Mouse (Mus musculus): ENCODE results near the gene Lypla2. TPM values are rescaled to one million over a fixed set of nuclear protein-coding genes. Genes with fewer than 3 reads are reported as not detected.

Lypla2 gene
- polyA plus RNA-seq, 1 experiment from 2014 or later = 55.5 TPM

GRCm38 (mm10) chr4:135987714-135988113, 15.3 kb upstream of the Lypla2 start:
- ATAC-seq (no peak), DNase-seq (no peak)
- TF ChIP-seq EP300 (IDR thresholded peaks at IDR 0.05; ENCODE audit: low read depth) (no peak), CTCF (IDR thresholded peaks at IDR 0.05; ENCODE audit: low read depth) (no peak)
- peaks cover 21% of the 10 kb centered on the region for H3K36me3 ChIP-seq (replicated peaks; ENCODE audit: insufficient read depth, low read length)
- H3K4me1 ChIP-seq (ENCODE audit: insufficient read depth) = peaks cover 21% of the 10 kb centered on the region
- peak overlapping the region; percentile 98 for H3K4me3 ChIP-seq (ENCODE audit: low read depth, low read length)
- H3K4me2 ChIP-seq (ENCODE audit: low read depth, low read length) = peak overlapping the region; percentile 91
- no peaks in the 10 kb centered on the region for H3K27me3 ChIP-seq (ENCODE audit: insufficient read depth, low read length)
- peak overlapping the region; percentile 96 for H3K27ac ChIP-seq (ENCODE audit: low read depth)
- 74% methylated on average over 9 of the region's 9 CpGs for WGBS (ENCODE audit: insufficient replicate concordance)
- H3K9me3 ChIP-seq (ENCODE audit: low read length) = no peaks in the 10 kb centered on the region
- H3K9ac ChIP-seq (replicated peaks) = peak overlapping the region; percentile 100

- Histone ChIP-seq H3K27ac (ENCODE audit: low read depth) (peak within 1 kb of the TSS; percentile 96), H3K4me1 (ENCODE audit: insufficient read depth) (peaks cover 21% of the 10 kb centered on the region), H3K27me3 (ENCODE audit: insufficient read depth, low read length) (no peaks in the 10 kb centered on the region), H3K4me3 (ENCODE audit: low read depth, low read length) (peak within 1 kb of the TSS; percentile 98), H3K36me3 (replicated peaks; ENCODE audit: insufficient read depth, low read length) (peaks cover 22% of the 10 kb centered on the region), H3K9ac (replicated peaks) (peak within 1 kb of the TSS; percentile 100), H3K9me3 (ENCODE audit: low read length) (no peaks in the 10 kb centered on the region), H3K4me2 (ENCODE audit: low read depth, low read length) (peak within 1 kb of the TSS; percentile 91)
- peak; percentile 50 for TF ChIP-seq CTCF (IDR thresholded peaks at IDR 0.05; ENCODE audit: low read depth)
- TF ChIP-seq EP300 (IDR thresholded peaks at IDR 0.05; ENCODE audit: low read depth) = no peak
- WGBS (ENCODE audit: insufficient replicate concordance) = under 1% methylated on average over 68 of the region's 81 CpGs
- ATAC-seq (peak; percentile 91), DNase-seq (peak; percentile 94)
These were observed 14.7 kb upstream of the Lypla2 start, which contains the start of gene Pithd1 for GRCm38 (mm10) chr4:135986943-135987710. Pithd1 (minus strand) TSS chr4:135987264.

- H3K27me3 ChIP-seq (ENCODE audit: insufficient read depth, low read length) = no peaks in the 10 kb centered on the region
- DNase-seq = no peak
- H3K4me3 ChIP-seq (ENCODE audit: low read depth, low read length) = peak overlapping the region; percentile 98
- H3K27ac ChIP-seq (ENCODE audit: low read depth) = peak overlapping the region; percentile 96
- no peaks in the 10 kb centered on the region for H3K9me3 ChIP-seq (ENCODE audit: low read length)
- peaks cover 21% of the 10 kb centered on the region for H3K4me1 ChIP-seq (ENCODE audit: insufficient read depth)
- peak overlapping the region; percentile 91 for H3K4me2 ChIP-seq (ENCODE audit: low read depth, low read length)
- H3K36me3 ChIP-seq (replicated peaks; ENCODE audit: insufficient read depth, low read length) = peaks cover 25% of the 10 kb centered on the region
- H3K9ac ChIP-seq (replicated peaks) = peak overlapping the region; percentile 100
- TF ChIP-seq EP300 (IDR thresholded peaks at IDR 0.05; ENCODE audit: low read depth) (no peak), CTCF (IDR thresholded peaks at IDR 0.05; ENCODE audit: low read depth) (no peak)
- peak; percentile 4; the same call in 1 of the 2 replicates for ATAC-seq
- WGBS (ENCODE audit: insufficient replicate concordance) = 6% methylated on average over 22 of the region's 23 CpGs
These were observed 14.0 kb upstream of the Lypla2 start for GRCm38 (mm10) chr4:135986301-135986942.

GRCm38 (mm10) chr4:135985769-135986168, 13.3 kb upstream of the Lypla2 start:
- peak overlapping the region; percentile 91 for H3K4me2 ChIP-seq (ENCODE audit: low read depth, low read length)
- no peak for TF ChIP-seq CTCF (IDR thresholded peaks at IDR 0.05; ENCODE audit: low read depth)
- no peak for TF ChIP-seq EP300 (IDR thresholded peaks at IDR 0.05; ENCODE audit: low read depth)
- DNase-seq (no peak), ATAC-seq (no peak)
- no peaks in the 10 kb centered on the region for H3K27me3 ChIP-seq (ENCODE audit: insufficient read depth, low read length)
- peak overlapping the region; percentile 100 for H3K9ac ChIP-seq (replicated peaks)
- H3K4me1 ChIP-seq (ENCODE audit: insufficient read depth) = peaks cover 21% of the 10 kb centered on the region
- H3K27ac ChIP-seq (ENCODE audit: low read depth) = peak overlapping the region; percentile 96
- H3K9me3 ChIP-seq (ENCODE audit: low read length) = no peaks in the 10 kb centered on the region
- H3K4me3 ChIP-seq (ENCODE audit: low read depth, low read length) = peak overlapping the region; percentile 98
- peaks cover 29% of the 10 kb centered on the region for H3K36me3 ChIP-seq (replicated peaks; ENCODE audit: insufficient read depth, low read length)
- WGBS (ENCODE audit: insufficient replicate concordance) = 94% methylated on average over 7 of the region's 7 CpGs

GRCm38 (mm10) chr4:135985193-135985592, 12.8 kb upstream of the Lypla2 start:
- 55% methylated on average over 5 of the region's 5 CpGs for WGBS (ENCODE audit: insufficient replicate concordance)
- peak; percentile 68 for ATAC-seq
- Histone ChIP-seq H3K9me3 (ENCODE audit: low read length) (no peaks in the 10 kb centered on the region), H3K4me2 (ENCODE audit: low read depth, low read length) (peak overlapping the region; percentile 91), H3K27me3 (ENCODE audit: insufficient read depth, low read length) (no peaks in the 10 kb centered on the region), H3K9ac (replicated peaks) (no peak overlapping the region), H3K4me3 (ENCODE audit: low read depth, low read length) (peak overlapping the region; percentile 98), H3K36me3 (replicated peaks; ENCODE audit: insufficient read depth, low read length) (peaks cover 30% of the 10 kb centered on the region), H3K4me1 (ENCODE audit: insufficient read depth) (peaks cover 21% of the 10 kb centered on the region), H3K27ac (ENCODE audit: low read depth) (peak overlapping the region; percentile 96)
- peak; percentile 63 for DNase-seq
- TF ChIP-seq EP300 (IDR thresholded peaks at IDR 0.05; ENCODE audit: low read depth) (peak; percentile 71), CTCF (IDR thresholded peaks at IDR 0.05; ENCODE audit: low read depth) (no peak)

- ATAC-seq (no peak), DNase-seq (no peak)
- Histone ChIP-seq H3K4me2 (ENCODE audit: low read depth, low read length) (peak overlapping the region; percentile 91), H3K36me3 (replicated peaks; ENCODE audit: insufficient read depth, low read length) (peaks cover 30% of the 10 kb centered on the region), H3K27me3 (ENCODE audit: insufficient read depth, low read length) (no peaks in the 10 kb centered on the region), H3K9ac (replicated peaks) (0 out of 2 replicates have a peak overlapping the region, but pooled peaks have one; percentile 28), H3K4me3 (ENCODE audit: low read depth, low read length) (no peak overlapping the region), H3K9me3 (ENCODE audit: low read length) (no peaks in the 10 kb centered on the region), H3K4me1 (ENCODE audit: insufficient read depth) (peaks cover 21% of the 10 kb centered on the region), H3K27ac (ENCODE audit: low read depth) (peak overlapping the region; percentile 96)
- 84% methylated on average over 5 of the region's 5 CpGs for WGBS (ENCODE audit: insufficient replicate concordance)
- TF ChIP-seq EP300 (IDR thresholded peaks at IDR 0.05; ENCODE audit: low read depth) (no peak), CTCF (IDR thresholded peaks at IDR 0.05; ENCODE audit: low read depth) (no peak)
These were observed 12.1 kb upstream of the Lypla2 start for GRCm38 (mm10) chr4:135984556-135984955.
